Mouse (Mus musculus) MEL (cell line): ENCODE data around the gene Eng. TPM values are rescaled to one million over a fixed set of nuclear protein-coding genes. Genes with fewer than 3 reads are reported as not detected.
A peak's percentile ranks its signal among the peaks of the same experiment; 100 is the strongest.

Source experiments
- DNase-seq: peaks from one replicate; pipeline ENCODE4 v3.0.0; 2011; ENCODE audit warnings: low read depth, low spot score
- H3K27ac ChIP-seq: 2 replicates; pipeline ENCODE4 v1.5.1; 2012; ENCODE audit warnings: low read depth, mild to moderate bottlenecking, control low read depth, low read length, moderate library complexity; ENCODE audit not compliant: control insufficient read depth
- H3K27me3 ChIP-seq, 2 experiments: fragments of 150-350 bp in 1 of 2; sonication (generic) in 1 of 2; 2 replicates each; pipeline ENCODE4 v1.6.1; 2012; ENCODE audit warnings: low read length in 2 of 2, mild to moderate bottlenecking in 2 of 2, improper control_type of control experiment in 1 of 2, moderate library complexity in 1 of 2; ENCODE audit not compliant: insufficient read depth in 2 of 2, control insufficient read depth in 1 of 2
- H3K36me3 ChIP-seq, 2 experiments: 2 replicates each; pipeline ENCODE4 v1.6.1; 2012 to 2014; ENCODE audit warnings: low read length in 2 of 2, improper control_type of control experiment in 1 of 2, inconsistent platforms in 1 of 2, mild to moderate bottlenecking in 1 of 2; ENCODE audit not compliant: insufficient read depth in 2 of 2, control insufficient read depth in 1 of 2
- H3K4me1 ChIP-seq, 2 experiments: fragments of 150-350 bp in 1 of 2; sonication (generic) in 1 of 2; 2 replicates each; pipeline ENCODE4 v1.6.1; 2012; ENCODE audit warnings: low read length in 2 of 2, improper control_type of control experiment in 1 of 2, mild to moderate bottlenecking in 1 of 2; ENCODE audit not compliant: insufficient read depth in 2 of 2, control insufficient read depth in 1 of 2
- H3K4me3 ChIP-seq, 2 experiments: fragments of 150-350 bp in 1 of 2; sonication (generic) in 1 of 2; 2 replicates each; pipeline ENCODE4 v1.5.1; 2012; ENCODE audit warnings: low read depth in 2 of 2, low read length in 2 of 2, mild to moderate bottlenecking in 2 of 2, moderate library complexity in 2 of 2, control low read depth in 1 of 2, improper control_type of control experiment in 1 of 2; ENCODE audit not compliant: control insufficient read depth in 1 of 2, insufficient read depth in 1 of 2
- H3K79me2 ChIP-seq: 2 replicates; pipeline ENCODE4 v1.6.1; 2012; ENCODE audit warnings: mild to moderate bottlenecking, low read length, moderate library complexity; ENCODE audit not compliant: control insufficient read depth, poor library complexity, insufficient read depth
- H3K9ac ChIP-seq: 2 replicates; pipeline ENCODE4 v1.6.1; 2012; ENCODE audit warnings: low read depth, mild to moderate bottlenecking, control low read depth, low read length, moderate library complexity; ENCODE audit not compliant: control insufficient read depth, poor library complexity, severe bottlenecking
- H3K9me3 ChIP-seq: fragments of 150-350 bp; sonication (generic); replicated peaks from 2 replicates; pipeline ENCODE4 v1.6.1; 2012; ENCODE audit warnings: mild to moderate bottlenecking, low read length, improper control_type of control experiment, moderate library complexity; ENCODE audit not compliant: insufficient read depth
- CHD2 ChIP-seq: IDR thresholded peaks from 2 replicates; pipeline ENCODE4 v1.6.1; 2011; ENCODE audit warnings: low read length, improper control_type of control experiment
- CTCF ChIP-seq, 3 experiments: IDR thresholded peaks in 2 of 3; conservative IDR thresholded peaks in 1 of 3; 2 replicates each; pipeline ENCODE4 v1.5.1; 2011 to 2012; ENCODE audit warnings: low read length in 3 of 3, low read depth in 2 of 3, mild to moderate bottlenecking in 2 of 3, improper control_type of control experiment in 1 of 3, inconsistent platforms in 1 of 3, mixed read lengths in 1 of 3, moderate library complexity in 1 of 3; ENCODE audit not compliant: control insufficient read depth in 1 of 3, insufficient read depth in 1 of 3, poor library complexity in 1 of 3, severe bottlenecking in 1 of 3
- E2F4 ChIP-seq: IDR thresholded peaks from 2 replicates; pipeline ENCODE4 v1.6.1; 2011; ENCODE audit warnings: low read depth, low read length, improper control_type of control experiment, borderline replicate concordance
- EP300 ChIP-seq, 2 experiments: IDR thresholded peaks; 2 replicates each; pipeline ENCODE4 v1.6.1; 2011; ENCODE audit warnings: improper control_type of control experiment in 2 of 2, low read length in 2 of 2, low read depth in 1 of 2, mild to moderate bottlenecking in 1 of 2
- GABPA ChIP-seq: IDR thresholded peaks from 2 replicates; pipeline ENCODE4 v1.6.1; 2012; ENCODE audit warnings: low read depth, mild to moderate bottlenecking, inconsistent platforms, low read length, improper control_type of control experiment, moderate library complexity
- GATA1 ChIP-seq: IDR thresholded peaks from 2 replicates; pipeline ENCODE4 v1.6.1; 2011; ENCODE audit warnings: low read depth, low read length, improper control_type of control experiment
- HCFC1 ChIP-seq: IDR thresholded peaks from 2 replicates; pipeline ENCODE4 v1.6.1; 2012; ENCODE audit warnings: low read depth, mild to moderate bottlenecking, inconsistent platforms, low read length, improper control_type of control experiment, moderate library complexity
- JUND ChIP-seq: IDR thresholded peaks from 2 replicates; pipeline ENCODE4 v1.6.1; 2011; ENCODE audit warnings: low read depth, mild to moderate bottlenecking, improper control_type of control experiment, low read length
- KAT2A ChIP-seq: conservative IDR thresholded peaks from 2 replicates; pipeline ENCODE4 v1.6.1; 2012; ENCODE audit warnings: low read depth, low read length, improper control_type of control experiment, inconsistent platforms
- MAFK ChIP-seq: IDR thresholded peaks from 2 replicates; pipeline ENCODE4 v1.6.1; 2011; ENCODE audit warnings: low read depth, mild to moderate bottlenecking, low read length, improper control_type of control experiment, borderline replicate concordance
- MAX ChIP-seq: IDR thresholded peaks from 2 replicates; pipeline ENCODE4 v1.6.1; 2011; ENCODE audit warnings: low read length, improper control_type of control experiment
- MAZ ChIP-seq: IDR thresholded peaks from 2 replicates; pipeline ENCODE4 v1.6.1; 2012; ENCODE audit warnings: low read depth, mild to moderate bottlenecking, inconsistent platforms, low read length, improper control_type of control experiment
- MEF2A ChIP-seq: IDR thresholded peaks from 2 replicates; pipeline ENCODE4 v1.6.1; 2014; ENCODE audit warnings: low read depth, mild to moderate bottlenecking, inconsistent platforms, low read length, improper control_type of control experiment; ENCODE audit not compliant: poor library complexity, insufficient replicate concordance, severe bottlenecking; ENCODE audit errors: extremely low read depth
- NELFE ChIP-seq: IDR thresholded peaks from 2 replicates; pipeline ENCODE4 v1.6.1; 2011; ENCODE audit warnings: low read depth, low read length, improper control_type of control experiment
- NRF1 ChIP-seq: IDR thresholded peaks from 2 replicates; pipeline ENCODE4 v1.6.1; 2014; ENCODE audit warnings: low read depth, mild to moderate bottlenecking, inconsistent platforms, low read length, improper control_type of control experiment, moderate library complexity; ENCODE audit not compliant: poor library complexity, insufficient read depth, severe bottlenecking
- POLR2AphosphoS2 ChIP-seq: IDR thresholded peaks from 2 replicates; pipeline ENCODE4 v1.6.1; 2011; ENCODE audit warnings: low read length, improper control_type of control experiment
- RAD21 ChIP-seq: IDR thresholded peaks from 2 replicates; pipeline ENCODE4 v1.6.1; 2011; ENCODE audit warnings: mild to moderate bottlenecking, low read depth, low read length, improper control_type of control experiment
- RCOR1 ChIP-seq: IDR thresholded peaks from 2 replicates; pipeline ENCODE4 v1.6.1; 2012; ENCODE audit warnings: low read depth, mild to moderate bottlenecking, inconsistent platforms, low read length, improper control_type of control experiment
- SIN3A ChIP-seq: IDR thresholded peaks from 2 replicates; pipeline ENCODE4 v1.6.1; 2012; ENCODE audit warnings: low read length, improper control_type of control experiment, inconsistent platforms
- SMC3 ChIP-seq: IDR thresholded peaks from 2 replicates; pipeline ENCODE4 v1.6.1; 2011; ENCODE audit warnings: low read depth, low read length, improper control_type of control experiment
- TBP ChIP-seq: IDR thresholded peaks from 2 replicates; pipeline ENCODE4 v1.8.0; 2011; ENCODE audit warnings: low read depth, low read length, improper control_type of control experiment
- TCF12 ChIP-seq: IDR thresholded peaks from 2 replicates; pipeline ENCODE4 v1.6.1; 2014; ENCODE audit warnings: low read depth, mild to moderate bottlenecking, inconsistent platforms, low read length, improper control_type of control experiment, moderate library complexity
- UBTF ChIP-seq: IDR thresholded peaks from 2 replicates; pipeline ENCODE4 v1.6.1; 2012; ENCODE audit warnings: low read depth, mild to moderate bottlenecking, inconsistent platforms, low read length, improper control_type of control experiment, moderate library complexity, borderline replicate concordance; ENCODE audit not compliant: insufficient read depth
- USF1 ChIP-seq: IDR thresholded peaks from 2 replicates; pipeline ENCODE4 v1.6.1; 2014; ENCODE audit warnings: low read depth, mild to moderate bottlenecking, inconsistent platforms, low read length, improper control_type of control experiment, moderate library complexity
- USF2 ChIP-seq, 2 experiments: IDR thresholded peaks; 2 replicates each; pipeline ENCODE4 v1.6.1; 2011 to 2012; ENCODE audit warnings: improper control_type of control experiment in 2 of 2, low read length in 2 of 2, borderline replicate concordance in 1 of 2, inconsistent platforms in 1 of 2, low read depth in 1 of 2, mild to moderate bottlenecking in 1 of 2; ENCODE audit not compliant: insufficient read depth in 1 of 2
- ZC3H11A ChIP-seq: IDR thresholded peaks from 2 replicates; pipeline ENCODE4 v1.6.1; 2012; ENCODE audit warnings: low read depth, mild to moderate bottlenecking, inconsistent platforms, low read length, improper control_type of control experiment
- ZKSCAN1 ChIP-seq: IDR thresholded peaks from 2 replicates; pipeline ENCODE4 v1.6.1; 2012; ENCODE audit warnings: low read depth, mild to moderate bottlenecking, inconsistent platforms, low read length, improper control_type of control experiment, moderate library complexity
- ZMIZ1 ChIP-seq: IDR thresholded peaks from 2 replicates; pipeline ENCODE4 v1.6.1; 2012; ENCODE audit warnings: low read depth, mild to moderate bottlenecking, inconsistent platforms, low read length, improper control_type of control experiment, moderate library complexity
- polyA plus RNA-seq, 2 experiments: library from polyadenylated mRNA; stranded (reverse) in 1 of 2; unstranded in 1 of 2; fragments of >175 nt in 1 of 2; fragments of >200 nt in 1 of 2; gene quantifications; 2 replicates each; pipeline versions ENCODE4 v1.2.1 to v1.2.4; 2012; ENCODE audit warnings: low replicate concordance in 2 of 2, low read depth in 1 of 2; ENCODE audit not compliant: insufficient read length in 2 of 2, insufficient read depth in 1 of 2, missing spikeins in 1 of 2
- total RNA-seq: library from RNA; depleted of rRNA; stranded (reverse); fragments of 300-350 nt; gene quantifications from 2 replicates; pipeline ENCODE4 v1.2.3, GENCODE M21; 2012

The Eng gene
- total and polyA plus RNA-seq, 3 experiments: 0.73 to 1.0 TPM; not detected in 1

DNA sequence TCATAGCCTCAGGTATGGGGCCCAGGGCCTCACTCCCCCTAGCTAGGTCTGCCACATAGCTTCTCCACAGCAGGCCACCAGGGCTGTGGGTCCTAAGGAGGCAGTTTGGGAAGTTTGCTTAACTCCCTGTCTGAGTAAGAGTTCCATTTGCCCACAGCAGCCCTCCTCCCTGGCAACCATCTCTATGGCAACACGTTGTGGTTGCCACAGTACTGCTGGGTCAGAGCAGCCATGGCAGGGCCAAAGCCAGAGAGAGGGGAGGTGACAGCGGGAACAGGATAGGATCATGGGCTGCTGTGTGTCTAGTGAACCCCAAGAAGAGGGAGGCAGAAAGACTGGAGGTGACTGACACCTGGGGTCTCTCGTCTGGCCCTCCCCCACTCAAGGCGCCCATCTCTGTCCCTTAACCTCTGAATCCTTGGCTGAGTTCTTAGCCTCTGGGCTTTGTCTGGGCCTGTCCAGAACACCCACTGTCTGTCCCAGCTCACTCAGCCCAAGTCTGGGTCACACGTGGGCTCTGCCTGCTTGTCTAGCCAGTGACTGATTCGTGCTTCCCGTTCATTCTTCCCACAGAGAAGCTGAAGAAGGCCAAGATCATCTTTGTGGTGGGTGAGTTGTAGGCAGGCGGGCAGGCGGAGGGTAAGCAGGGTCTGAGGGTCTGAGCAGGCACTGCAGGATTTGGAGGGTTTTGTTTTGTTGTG, 17.0 kb upstream of the Eng start:
- no peaks in the 10 kb centered on the region for H3K4me1 ChIP-seq
- peak; percentile 29 for DNase-seq
- TF ChIP-seq SIN3A (no peak), USF1 (no peak), E2F4 (no peak), TCF12 (no peak), RAD21 (no peak), USF2 (IDR thresholded peaks at IDR 0.05; ENCODE audit: borderline replicate concordance in 1 of 2, insufficient read depth in 1 of 2, low read depth in 1 of 2, low read length in 2 of 2) (no peak), UBTF (no peak), KAT2A (no peak), SMC3 (no peak), MEF2A (no peak), MAFK (no peak), RCOR1 (no peak), CHD2 (no peak), EP300 (IDR thresholded peaks at IDR 0.05; ENCODE audit: low read depth in 1 of 2, low read length in 2 of 2) (no peak), MAX (no peak), NRF1 (no peak), GABPA (no peak), JUND (no peak), NELFE (no peak), GATA1 (no peak)
- TF ChIP-seq, all 39 proteins: peak for 0
- Histone ChIP-seq H3K9ac (no peak overlapping the region), H3K27ac (no peak overlapping the region), H3K27me3 (no peaks in the 10 kb centered on the region), H3K9me3 (no peaks in the 10 kb centered on the region), H3K36me3 (no peaks in the 10 kb centered on the region), H3K4me3 (no peak overlapping the region), H3K79me2 (no peaks in the 10 kb centered on the region)

DNA sequence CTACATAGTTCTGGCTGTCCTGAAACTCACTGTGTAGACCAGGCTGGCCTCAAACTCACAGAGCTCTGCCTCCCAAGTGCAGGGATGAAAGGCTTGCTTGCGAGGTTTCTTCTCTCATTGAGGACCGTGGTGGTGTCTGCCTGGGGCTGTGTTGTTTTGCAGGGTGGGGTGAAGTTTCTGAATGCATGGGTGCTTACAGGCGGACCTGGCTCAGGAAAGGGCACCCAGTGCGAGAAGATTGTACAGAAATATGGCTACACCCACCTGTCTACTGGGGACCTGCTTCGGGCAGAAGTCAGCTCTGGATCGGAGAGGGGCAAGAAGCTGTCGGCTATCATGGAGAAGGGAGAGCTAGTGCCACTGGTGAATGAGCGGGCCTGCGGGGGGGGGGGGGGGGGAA, 16.4 kb upstream of the Eng start:
- Histone ChIP-seq H3K9ac (no peak overlapping the region), H3K27me3 (no peaks in the 10 kb centered on the region), H3K9me3 (no peaks in the 10 kb centered on the region), H3K36me3 (no peaks in the 10 kb centered on the region), H3K79me2 (no peaks in the 10 kb centered on the region), H3K4me1 (no peaks in the 10 kb centered on the region), H3K27ac (no peak overlapping the region), H3K4me3 (no peak overlapping the region)
- TF ChIP-seq MAFK (no peak), POLR2AphosphoS2 (no peak), MAX (no peak), NRF1 (no peak), USF1 (no peak), RCOR1 (no peak), MAZ (no peak), USF2 (IDR thresholded peaks at IDR 0.05; ENCODE audit: borderline replicate concordance in 1 of 2, insufficient read depth in 1 of 2, low read depth in 1 of 2, low read length in 2 of 2) (no peak), SMC3 (no peak), CTCF (IDR thresholded peaks at IDR 0.05 in 2 of 3, conservative IDR thresholded peaks at IDR 0.05 in 1 of 3; ENCODE audit: control insufficient read depth in 1 of 3, insufficient read depth in 1 of 3, low read depth in 2 of 3, low read length in 3 of 3, poor library complexity in 1 of 3, severe bottlenecking in 1 of 3) (no peak), GABPA (no peak), ZKSCAN1 (no peak), ZC3H11A (no peak), TBP (no peak), HCFC1 (no peak), RAD21 (no peak), TCF12 (no peak), NELFE (no peak), ZMIZ1 (no peak)
- no peak for DNase-seq
